Mouse (Mus musculus): ENCODE measurements around the gene Gm36864. TPM values are rescaled to one million over a fixed set of nuclear protein-coding genes. Genes with fewer than 3 reads are reported as not detected.

Gene Gm36864
- polyA plus RNA-seq, 1 experiment from 2014 or later, result not detected

GRCm38 (mm10) chr7:44275546-44275945 lies 39.6 kb downstream of the Gm36864 start:
- H3K4me3 ChIP-seq (ENCODE audit: low read depth, low read length), result no peak overlapping the region
- H3K27me3 ChIP-seq (replicated peaks; ENCODE audit: control insufficient read depth, insufficient read depth, low read length), result 0 out of 2 replicates have a peak, but pooled peaks cover 3% of the 10 kb centered on the region
- TF ChIP-seq CTCF (IDR thresholded peaks at IDR 0.05; ENCODE audit: low read depth), result 0 out of 2 replicates have a peak, but pooled peaks have one; percentile 10
- H3K4me1 ChIP-seq (replicated peaks; ENCODE audit: control insufficient read depth, insufficient read depth, low read length), result no peaks in the 10 kb centered on the region
- no peak overlapping the region for H3K9ac ChIP-seq (ENCODE audit: low read depth, low read length)
- H3K9me3 ChIP-seq (ENCODE audit: control insufficient read depth), result no peaks in the 10 kb centered on the region
- 78% methylated on average over 3 of the region's 3 CpGs for WGBS
- ATAC-seq, result no peak
- H3K27ac ChIP-seq (ENCODE audit: low read depth, low read length), result no peak overlapping the region
- no peaks in the 10 kb centered on the region for H3K36me3 ChIP-seq (ENCODE audit: control insufficient read depth, insufficient read depth)
- H3K4me2 ChIP-seq (replicated peaks; ENCODE audit: low read depth), result no peak overlapping the region

GRCm38 (mm10) chr7:44276461-44277249 lies 40.7 kb downstream of the Gm36864 start:
- no peak overlapping the region for H3K9ac ChIP-seq (ENCODE audit: low read depth, low read length)
- no peak overlapping the region for H3K27ac ChIP-seq (ENCODE audit: low read depth, low read length)
- WGBS, result 68% methylated on average over 9 of the region's 10 CpGs
- H3K4me2 ChIP-seq (replicated peaks; ENCODE audit: low read depth), result no peak overlapping the region
- ATAC-seq, result no peak
- H3K27me3 ChIP-seq (replicated peaks; ENCODE audit: control insufficient read depth, insufficient read depth, low read length), result 0 out of 2 replicates have a peak, but pooled peaks cover 3% of the 10 kb centered on the region
- H3K36me3 ChIP-seq (ENCODE audit: control insufficient read depth, insufficient read depth), result no peaks in the 10 kb centered on the region
- no peaks in the 10 kb centered on the region for H3K4me1 ChIP-seq (replicated peaks; ENCODE audit: control insufficient read depth, insufficient read depth, low read length)
- no peak for TF ChIP-seq CTCF (IDR thresholded peaks at IDR 0.05; ENCODE audit: low read depth)
- no peaks in the 10 kb centered on the region for H3K9me3 ChIP-seq (ENCODE audit: control insufficient read depth)
- no peak overlapping the region for H3K4me3 ChIP-seq (ENCODE audit: low read depth, low read length)

- no peak overlapping the region for H3K27ac ChIP-seq (ENCODE audit: low read depth, low read length)
- 0 out of 2 replicates have a peak, but pooled peaks cover 3% of the 10 kb centered on the region for H3K27me3 ChIP-seq (replicated peaks; ENCODE audit: control insufficient read depth, insufficient read depth, low read length)
- no peak for ATAC-seq
- 50% methylated on average over 2 of the region's 2 CpGs for WGBS
- H3K9ac ChIP-seq (ENCODE audit: low read depth, low read length), result no peak overlapping the region
- no peak overlapping the region for H3K4me2 ChIP-seq (replicated peaks; ENCODE audit: low read depth)
- no peaks in the 10 kb centered on the region for H3K36me3 ChIP-seq (ENCODE audit: control insufficient read depth, insufficient read depth)
- peak; percentile 59 for TF ChIP-seq CTCF (IDR thresholded peaks at IDR 0.05; ENCODE audit: low read depth)
- no peak overlapping the region for H3K4me3 ChIP-seq (ENCODE audit: low read depth, low read length)
- H3K9me3 ChIP-seq (ENCODE audit: control insufficient read depth), result no peaks in the 10 kb centered on the region
- H3K4me1 ChIP-seq (replicated peaks; ENCODE audit: control insufficient read depth, insufficient read depth, low read length), result no peaks in the 10 kb centered on the region
Measured at GRCm38 (mm10) chr7:44277250-44277622, 41.3 kb downstream of the Gm36864 start.

GRCm38 (mm10) chr7:44280959-44281358 lies 45.0 kb downstream of the Gm36864 start:
- TF ChIP-seq CTCF (IDR thresholded peaks at IDR 0.05; ENCODE audit: low read depth), result no peak
- ATAC-seq, result no peak
- Histone ChIP-seq H3K9me3 (ENCODE audit: control insufficient read depth) (no peaks in the 10 kb centered on the region), H3K4me3 (ENCODE audit: low read depth, low read length) (no peak overlapping the region), H3K9ac (ENCODE audit: low read depth, low read length) (no peak overlapping the region), H3K36me3 (ENCODE audit: control insufficient read depth, insufficient read depth) (no peaks in the 10 kb centered on the region), H3K4me1 (replicated peaks; ENCODE audit: control insufficient read depth, insufficient read depth, low read length) (no peaks in the 10 kb centered on the region), H3K4me2 (replicated peaks; ENCODE audit: low read depth) (no peak overlapping the region), H3K27me3 (replicated peaks; ENCODE audit: control insufficient read depth, insufficient read depth, low read length) (no peaks in the 10 kb centered on the region), H3K27ac (ENCODE audit: low read depth, low read length) (no peak overlapping the region)
- 54% methylated on average over 1 of the region's 1 CpGs for WGBS

GRCm38 (mm10) chr7:44281586-44281985 lies 45.6 kb downstream of the Gm36864 start:
- H3K36me3 ChIP-seq (ENCODE audit: control insufficient read depth, insufficient read depth), result no peaks in the 10 kb centered on the region
- no peaks in the 10 kb centered on the region for H3K4me1 ChIP-seq (replicated peaks; ENCODE audit: control insufficient read depth, insufficient read depth, low read length)
- no peaks in the 10 kb centered on the region for H3K27me3 ChIP-seq (replicated peaks; ENCODE audit: control insufficient read depth, insufficient read depth, low read length)
- no peaks in the 10 kb centered on the region for H3K9me3 ChIP-seq (ENCODE audit: control insufficient read depth)
- WGBS, result 74% methylated on average over 7 of the region's 7 CpGs
- no peak overlapping the region for H3K4me3 ChIP-seq (ENCODE audit: low read depth, low read length)
- no peak overlapping the region for H3K9ac ChIP-seq (ENCODE audit: low read depth, low read length)
- no peak overlapping the region for H3K4me2 ChIP-seq (replicated peaks; ENCODE audit: low read depth)
- H3K27ac ChIP-seq (ENCODE audit: low read depth, low read length), result no peak overlapping the region
- no peak for TF ChIP-seq CTCF (IDR thresholded peaks at IDR 0.05; ENCODE audit: low read depth)
- ATAC-seq, result no peak

GRCm38 (mm10) chr7:44287760-44288159 lies 51.8 kb downstream of the Gm36864 start:
- Histone ChIP-seq H3K4me1 (replicated peaks; ENCODE audit: control insufficient read depth, insufficient read depth, low read length) (no peaks in the 10 kb centered on the region), H3K9ac (ENCODE audit: low read depth, low read length) (no peak overlapping the region), H3K27ac (ENCODE audit: low read depth, low read length) (no peak overlapping the region), H3K36me3 (ENCODE audit: control insufficient read depth, insufficient read depth) (no peaks in the 10 kb centered on the region), H3K4me2 (replicated peaks; ENCODE audit: low read depth) (no peak overlapping the region), H3K27me3 (replicated peaks; ENCODE audit: control insufficient read depth, insufficient read depth, low read length) (no peaks in the 10 kb centered on the region), H3K4me3 (ENCODE audit: low read depth, low read length) (no peak overlapping the region), H3K9me3 (ENCODE audit: control insufficient read depth) (no peaks in the 10 kb centered on the region)
- TF ChIP-seq CTCF (IDR thresholded peaks at IDR 0.05; ENCODE audit: low read depth), result no peak
- ATAC-seq, result no peak
- WGBS, result 43% methylated on average over 7 of the region's 7 CpGs

Measured in intestine, postnatal 0 days (tissue).